Mouse (Mus musculus) G1E (cell line): Measurements from ENCODE around the gene AL607142.1.

ENCODE experiments used
- CTCF ChIP-seq: IDR thresholded peaks from 2 replicates; pipeline ENCODE4 v1.5.1; 2012; ENCODE audit warnings: low read depth, low read length, inconsistent platforms, mixed read lengths
- GATA1 ChIP-seq: IDR thresholded peaks from 2 replicates; pipeline ENCODE4 v1.6.1; 2012; ENCODE audit warnings: borderline replicate concordance, low read length, inconsistent platforms, mixed read lengths
- GATA2 ChIP-seq: IDR thresholded peaks from 2 replicates; pipeline ENCODE4 v1.6.1; 2012; ENCODE audit warnings: low read depth, low read length, inconsistent platforms, borderline replicate concordance
- POLR2AphosphoS5 ChIP-seq: IDR thresholded peaks from 2 replicates; pipeline ENCODE4 v1.6.1; 2012; ENCODE audit warnings: low read depth, low read length, inconsistent platforms; ENCODE audit not compliant: insufficient replicate concordance
- TAL1 ChIP-seq: conservative IDR thresholded peaks from 2 replicates; pipeline ENCODE4 v1.6.1; 2012; ENCODE audit warnings: low read depth, low read length, inconsistent platforms, mixed read lengths

GRCm38 (mm10) chr4:120131441-120132220 is 66.8 kb downstream of the AL607142.1 start:
- TF ChIP-seq CTCF, result no peak
- TF ChIP-seq GATA1, result no peak
- TF ChIP-seq POLR2AphosphoS5, result no peak
- no peak for TF ChIP-seq GATA2
- no peak for TF ChIP-seq TAL1
